Mouse (Mus musculus) adrenal gland, postnatal 10 days (tissue): ENCODE data around the gene Zfp942. TPM values are rescaled to one million over a fixed set of nuclear protein-coding genes. Genes with fewer than 3 reads are reported as not detected.
A peak's percentile ranks its signal among the peaks of the same experiment; 100 is the strongest.

ENCODE experiments used
- DNase-seq: peaks from one replicate; pipeline ENCODE4 v3.0.0; 2021; ENCODE audit warnings: mixed read lengths
- long read RNA-seq, 2 experiments: library from polyadenylated mRNA; stranded (forward); transcript quantifications; one replicate each; pipeline ENCODE4 v2.0.0; 2021
- total RNA-seq, 2 experiments: library from RNA; stranded (reverse); gene quantifications; 2 replicates each; pipeline ENCODE4 v1.2.3; 2021

The Zfp942 gene
- 10 to 100 TPM in 1 of 2 experiments, 1 to 10 TPM in 1; 8.2 to 12.8 TPM for total RNA-seq
- long read RNA-seq, experiment 1, transcript Zfp942-202 (6 exons, 3,265 nt): major isoform, 5 of 13 reads
- long read RNA-seq, experiment 1, partial matches to known transcripts: 1 of 13 reads
- long read RNA-seq, experiment 1, other reads (novel, unspliced or antisense): 6 of 13 reads
- long read RNA-seq, experiment 2, transcript Zfp942-202 (6 exons, 3,265 nt): major isoform, 5 of 8 reads
- long read RNA-seq, experiment 2, partial matches to known transcripts: 0 of 8 reads
- long read RNA-seq, experiment 2, other reads (novel, unspliced or antisense): 3 of 8 reads

- DNase-seq: peak; percentile 80
These were observed at the start of gene Zfp942, which contains the start of gene Zfp943 for GRCm38 (mm10) chr17:21962107-21962907. TSS of gene Zfp942 (minus strand) at chr17:21962464. TSS of gene Zfp943 (plus strand) at chr17:21962552.

GRCm38 (mm10) chr17:21963302-21963701 is 1.0 kb upstream of the Zfp942 start:
- DNase-seq: no peak

GRCm38 (mm10) chr17:21909456-21910052 is 52.7 kb downstream of the Zfp942 start, which contains the start of gene Zfp995:
TSS of gene Zfp995 (minus strand) at chr17:21909926.
- DNase-seq: peak; percentile 78

GRCm38 (mm10) chr17:21909039-21909438 is 53.2 kb downstream of the Zfp942 start:
- peak; percentile 6 for DNase-seq

Other genes starting within 250 kb of the Zfp942 start
- 10 to 100 TPM in 1 of 2 experiments, 1 to 10 TPM in 1; 9.7 to 12.6 TPM for gene Zfp229, start 231.7 kb downstream of the Zfp942 start, total RNA-seq
- 1 to 10 TPM; 3.7 to 4.8 TPM for gene Zfp820, start 116.7 kb downstream of the Zfp942 start, total RNA-seq
- 1 to 10 TPM; 3.9 to 4.1 TPM for gene Zfp995, start 52.5 kb downstream of the Zfp942 start, total RNA-seq
- gene Zfp943, start 88 bp upstream of the Zfp942 start, total RNA-seq: 10 to 100 TPM; 12.5 to 17.5 TPM
- 1 to 10 TPM in 1 of 2 experiments, under 1 TPM in 1; 0.99 to 2.1 TPM for gene Zfp947, start 203.7 kb upstream of the Zfp942 start, total RNA-seq